Mouse (Mus musculus) left cerebral cortex, postnatal 14 days (tissue): ENCODE measurements around the gene Pafah1b1. TPM values are rescaled to one million over a fixed set of nuclear protein-coding genes. Genes with fewer than 3 reads are reported as not detected.

Source experiments
- DNase-seq, 2 experiments: peaks; one replicate each; pipeline ENCODE4 v3.0.0; 2021 to 2022; ENCODE audit warnings: low spot score in 2 of 2, mixed read lengths in 1 of 2
- intact Hi-C: fragments of 180-260 bp; cut with DNase I; formaldehyde crosslinking; loops from one replicate; pipeline ENCODE4 v1.15.1; 2025
- long read RNA-seq, 2 experiments: library from polyadenylated mRNA; stranded (forward); transcript quantifications; one replicate each; pipeline ENCODE4 v2.0.0; 2021
- total RNA-seq, 2 experiments: library from RNA; stranded (reverse); gene quantifications; 2 replicates each; pipeline ENCODE4 v1.2.3; 2021

Gene Pafah1b1
- 100 to 1,000 TPM; 441 to 446 TPM for total RNA-seq
- long read RNA-seq, experiment 1, full-length matches to known transcripts = 59 of 80 reads
- long read RNA-seq, experiment 1, partial matches to known transcripts = 8 of 80 reads
- long read RNA-seq, experiment 1, other reads (novel, unspliced or antisense) = 13 of 80 reads
- long read RNA-seq, experiment 2, full-length matches to known transcripts = 53 of 70 reads
- long read RNA-seq, experiment 2, partial matches to known transcripts = 3 of 70 reads
- long read RNA-seq, experiment 2, other reads (novel, unspliced or antisense) = 14 of 70 reads

- intact Hi-C loops = loop anchor here (5.0 kb wide), 2 partner anchors 47 to 48 kb away; partner anchors contain the start of gene Mettl16
- peak; percentile 95 for DNase-seq
Measured at GRCm38 (mm10) chr11:74724235-74724791, at the start of gene Pafah1b1. Pafah1b1 (minus strand) TSS chr11:74724670.

GRCm38 (mm10) chr11:74772386-74772785, 47.9 kb upstream of the Pafah1b1 start:
- intact Hi-C loops = loop anchor here (5.0 to 10.0 kb wide), 2 partner anchors 50 to 98 kb away; partner anchors contain the start of gene Pafah1b1
- no peak for DNase-seq

GRCm38 (mm10) chr11:74771650-74772049, 47.2 kb upstream of the Pafah1b1 start:
- no peak for DNase-seq
- intact Hi-C loops = loop anchor here (5.0 to 10.0 kb wide), 2 partner anchors 49 to 97 kb away; partner anchors contain the start of gene Pafah1b1

GRCm38 (mm10) chr11:74771234-74771633, 46.8 kb upstream of the Pafah1b1 start:
- intact Hi-C loops = loop anchor here (5.0 to 10.0 kb wide), 2 partner anchors 49 to 96 kb away; partner anchors contain the start of gene Pafah1b1
- DNase-seq = no peak

- peak; percentile 97 for DNase-seq
- intact Hi-C loops = loop anchor here (5.0 to 10.0 kb wide), 2 partner anchors 48 to 96 kb away; partner anchors contain the start of gene Pafah1b1
Measured at GRCm38 (mm10) chr11:74770595-74771207, 46.2 kb upstream of the Pafah1b1 start, which contains the start of gene Mettl16. Mettl16 (plus strand) TSS chr11:74770830.

GRCm38 (mm10) chr11:74770037-74770436, 45.6 kb upstream of the Pafah1b1 start:
- intact Hi-C loops = loop anchor here (5.0 to 10.0 kb wide), 2 partner anchors 48 to 95 kb away; partner anchors contain the start of gene Pafah1b1
- DNase-seq = no peak

- intact Hi-C loops = no loop called here
- peak; percentile 12 to 17 for DNase-seq
Measured at GRCm38 (mm10) chr11:74768045-74768444, 43.6 kb upstream of the Pafah1b1 start.

GRCm38 (mm10) chr11:74767469-74767868, 43.0 kb upstream of the Pafah1b1 start:
- intact Hi-C loops = no loop called here

GRCm38 (mm10) chr11:74763960-74764625, 39.6 kb upstream of the Pafah1b1 start:
- DNase-seq = no peak
- intact Hi-C loops = no loop called here

More at GRCm38 (mm10) chr11:74767469-74767868, 43.0 kb upstream of the Pafah1b1 start:
- no peak for DNase-seq

GRCm38 (mm10) chr11:74761011-74761705, 36.7 kb upstream of the Pafah1b1 start:
- DNase-seq = no peak
- intact Hi-C loops = no loop called here

- intact Hi-C loops = no loop called here
- no peak for DNase-seq
Measured at GRCm38 (mm10) chr11:74756631-74757030, 32.2 kb upstream of the Pafah1b1 start.

- intact Hi-C loops = no loop called here
- DNase-seq = peak in 1 of 2 experiments; percentile 15
Measured at GRCm38 (mm10) chr11:74751352-74752066, 27.0 kb upstream of the Pafah1b1 start.

- no peak for DNase-seq
- intact Hi-C loops = no loop called here
Measured at GRCm38 (mm10) chr11:74750662-74751351, 26.3 kb upstream of the Pafah1b1 start.

GRCm38 (mm10) chr11:74749241-74749640, 24.8 kb upstream of the Pafah1b1 start:
- no peak for DNase-seq
- intact Hi-C loops = no loop called here

GRCm38 (mm10) chr11:74748022-74748421, 23.6 kb upstream of the Pafah1b1 start:
- intact Hi-C loops = no loop called here
- DNase-seq = no peak

- intact Hi-C loops = no loop called here
- no peak for DNase-seq
Measured at GRCm38 (mm10) chr11:74737861-74738260, 13.4 kb upstream of the Pafah1b1 start.

- peak; percentile 12 to 15 for DNase-seq
- intact Hi-C loops = no loop called here
Measured at GRCm38 (mm10) chr11:74734917-74735316, 10.4 kb upstream of the Pafah1b1 start.

GRCm38 (mm10) chr11:74725181-74725580, 711 bp upstream of the Pafah1b1 start:
- no peak for DNase-seq
- intact Hi-C loops = no loop called here
